Mouse (Mus musculus): ENCODE measurements at regions not wholly inside any gene's neighbourhood (a gene's known extent, or its start where the extent isn't known, plus 50 kb on each side); places are given as distances from the start of the nearest gene placed in this dataset.
"Not testable (repeated sequence)": the region's sequence is repeated elsewhere in the genome, so short reads cannot be mapped to it uniquely, and the experiment has no call there.

GRCm38 (mm10) chr8:28487913-28488312 lies 1040.4 kb downstream of the Poteg start:
- Histone ChIP-seq H3K27ac (ENCODE audit: low read length) (no peak overlapping the region), H3K9me3 (ENCODE audit: control insufficient read depth, low read depth, low read length) (no peaks in the 10 kb centered on the region), H3K4me3 (ENCODE audit: low read depth, low read length) (no peak overlapping the region), H3K4me1 (ENCODE audit: control insufficient read depth, insufficient read depth, low read length) (no peaks in the 10 kb centered on the region), H3K27me3 (ENCODE audit: control insufficient read depth, insufficient read depth, low read length) (no peaks in the 10 kb centered on the region), H3K36me3 (ENCODE audit: control insufficient read depth, insufficient read depth, low read length) (no peaks in the 10 kb centered on the region), H3K4me2 (replicated peaks; ENCODE audit: low read depth, low read length) (no peak overlapping the region), H3K9ac (replicated peaks; ENCODE audit: low read depth, low read length) (no peak overlapping the region)
- ATAC-seq (ENCODE audit: insufficient number of reproducible peaks, insufficient read depth, low FRiP score, low read depth): no peak
- 80% methylated on average over 3 of the region's 3 CpGs for WGBS

- Histone ChIP-seq H3K4me2 (replicated peaks; ENCODE audit: low read depth, low read length) (no peak overlapping the region), H3K9me3 (ENCODE audit: control insufficient read depth, low read depth, low read length) (no peaks in the 10 kb centered on the region), H3K4me1 (ENCODE audit: control insufficient read depth, insufficient read depth, low read length) (no peaks in the 10 kb centered on the region), H3K9ac (replicated peaks; ENCODE audit: low read depth, low read length) (no peak overlapping the region), H3K27me3 (ENCODE audit: control insufficient read depth, insufficient read depth, low read length) (no peaks in the 10 kb centered on the region), H3K4me3 (ENCODE audit: low read depth, low read length) (no peak overlapping the region), H3K36me3 (ENCODE audit: control insufficient read depth, insufficient read depth, low read length) (no peaks in the 10 kb centered on the region), H3K27ac (ENCODE audit: low read length) (no peak overlapping the region)
- 80% methylated on average over 5 of the region's 5 CpGs for WGBS
- no peak for ATAC-seq (ENCODE audit: insufficient number of reproducible peaks, insufficient read depth, low FRiP score, low read depth)
These were observed 1056.2 kb downstream of the Poteg start for GRCm38 (mm10) chr8:28503488-28504319.

- not testable (repeated sequence) for ATAC-seq (ENCODE audit: insufficient number of reproducible peaks, insufficient read depth, low FRiP score, low read depth); H3K4me2 ChIP-seq (replicated peaks; ENCODE audit: low read depth, low read length); H3K27ac ChIP-seq (ENCODE audit: low read length); H3K36me3 ChIP-seq (ENCODE audit: control insufficient read depth, insufficient read depth, low read length); H3K9me3 ChIP-seq (ENCODE audit: control insufficient read depth, low read depth, low read length); H3K4me1 ChIP-seq (ENCODE audit: control insufficient read depth, insufficient read depth, low read length); H3K9ac ChIP-seq (replicated peaks; ENCODE audit: low read depth, low read length); H3K4me3 ChIP-seq (ENCODE audit: low read depth, low read length); H3K27me3 ChIP-seq (ENCODE audit: control insufficient read depth, insufficient read depth, low read length)
- 76% methylated on average over 1 of the region's 1 CpGs for WGBS
These were observed 1076.0 kb downstream of the Poteg start for GRCm38 (mm10) chr8:28523506-28523905.

DNA sequence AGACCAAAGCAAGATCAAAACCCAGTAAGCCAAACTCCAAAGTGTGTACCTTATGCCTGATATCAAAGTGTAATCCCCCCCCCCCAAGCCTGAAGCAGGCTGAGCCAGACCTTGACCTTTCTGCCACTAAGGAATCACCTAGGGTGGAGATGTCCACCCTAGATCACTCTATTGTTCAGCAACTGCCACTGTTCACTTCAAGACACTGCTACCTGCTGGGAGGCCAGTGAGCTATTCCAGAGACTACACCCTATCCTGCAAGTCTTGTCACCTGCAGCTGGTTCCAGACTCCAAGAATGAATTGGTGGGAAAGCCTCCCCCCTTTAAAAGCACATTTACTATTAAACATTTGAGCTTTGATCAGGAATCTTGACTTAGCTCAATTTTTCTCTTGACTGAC lies 1099.8 kb downstream of the Poteg start:
- H3K4me1 ChIP-seq (ENCODE audit: control insufficient read depth, insufficient read depth, low read length): no peaks in the 10 kb centered on the region

GRCm38 (mm10) chr8:28559881-28560280 lies 1112.4 kb downstream of the Poteg start:
- ATAC-seq (ENCODE audit: insufficient number of reproducible peaks, insufficient read depth, low FRiP score, low read depth): no peak
- no peaks in the 10 kb centered on the region for H3K4me1 ChIP-seq (ENCODE audit: control insufficient read depth, insufficient read depth, low read length)
- no peaks in the 10 kb centered on the region for H3K27me3 ChIP-seq (ENCODE audit: control insufficient read depth, insufficient read depth, low read length)
- H3K36me3 ChIP-seq (ENCODE audit: control insufficient read depth, insufficient read depth, low read length): no peaks in the 10 kb centered on the region
- H3K9ac ChIP-seq (replicated peaks; ENCODE audit: low read depth, low read length): no peak overlapping the region
- H3K4me3 ChIP-seq (ENCODE audit: low read depth, low read length): no peak overlapping the region
- H3K27ac ChIP-seq (ENCODE audit: low read length): no peak overlapping the region
- no peak overlapping the region for H3K4me2 ChIP-seq (replicated peaks; ENCODE audit: low read depth, low read length)
- 37% methylated on average over 9 of the region's 9 CpGs for WGBS
- no peaks in the 10 kb centered on the region for H3K9me3 ChIP-seq (ENCODE audit: control insufficient read depth, low read depth, low read length)

More for the DNA sequence above, 1099.8 kb downstream of the Poteg start:
- Histone ChIP-seq H3K9ac (replicated peaks; ENCODE audit: low read depth, low read length) (no peak overlapping the region), H3K9me3 (ENCODE audit: control insufficient read depth, low read depth, low read length) (no peaks in the 10 kb centered on the region), H3K36me3 (ENCODE audit: control insufficient read depth, insufficient read depth, low read length) (no peaks in the 10 kb centered on the region), H3K4me2 (replicated peaks; ENCODE audit: low read depth, low read length) (no peak overlapping the region), H3K4me3 (ENCODE audit: low read depth, low read length) (no peak overlapping the region), H3K27me3 (ENCODE audit: control insufficient read depth, insufficient read depth, low read length) (no peaks in the 10 kb centered on the region), H3K27ac (ENCODE audit: low read length) (no peak overlapping the region)
- ATAC-seq (ENCODE audit: insufficient number of reproducible peaks, insufficient read depth, low FRiP score, low read depth): no peak

- H3K4me2 ChIP-seq (replicated peaks; ENCODE audit: low read depth, low read length): no peak overlapping the region
- no peak for ATAC-seq (ENCODE audit: insufficient number of reproducible peaks, insufficient read depth, low FRiP score, low read depth)
- H3K27me3 ChIP-seq (ENCODE audit: control insufficient read depth, insufficient read depth, low read length): no peaks in the 10 kb centered on the region
- H3K9me3 ChIP-seq (ENCODE audit: control insufficient read depth, low read depth, low read length): no peaks in the 10 kb centered on the region
- H3K4me1 ChIP-seq (ENCODE audit: control insufficient read depth, insufficient read depth, low read length): no peaks in the 10 kb centered on the region
- WGBS: 16% methylated on average over 8 of the region's 8 CpGs
- H3K36me3 ChIP-seq (ENCODE audit: control insufficient read depth, insufficient read depth, low read length): no peaks in the 10 kb centered on the region
- no peak overlapping the region for H3K4me3 ChIP-seq (ENCODE audit: low read depth, low read length)
- no peak overlapping the region for H3K9ac ChIP-seq (replicated peaks; ENCODE audit: low read depth, low read length)
- H3K27ac ChIP-seq (ENCODE audit: low read length): no peak overlapping the region
These were observed 1131.8 kb downstream of the Poteg start for GRCm38 (mm10) chr8:28579250-28579651.

GRCm38 (mm10) chr8:28580821-28581220 lies 1133.4 kb downstream of the Poteg start:
- Histone ChIP-seq H3K4me2 (replicated peaks; ENCODE audit: low read depth, low read length) (no peak overlapping the region), H3K27me3 (ENCODE audit: control insufficient read depth, insufficient read depth, low read length) (no peaks in the 10 kb centered on the region), H3K36me3 (ENCODE audit: control insufficient read depth, insufficient read depth, low read length) (no peaks in the 10 kb centered on the region), H3K4me1 (ENCODE audit: control insufficient read depth, insufficient read depth, low read length) (no peaks in the 10 kb centered on the region), H3K9ac (replicated peaks; ENCODE audit: low read depth, low read length) (no peak overlapping the region), H3K27ac (ENCODE audit: low read length) (no peak overlapping the region), H3K9me3 (ENCODE audit: control insufficient read depth, low read depth, low read length) (no peaks in the 10 kb centered on the region), H3K4me3 (ENCODE audit: low read depth, low read length) (no peak overlapping the region)
- WGBS: 87% methylated on average over 2 of the region's 2 CpGs
- ATAC-seq (ENCODE audit: insufficient number of reproducible peaks, insufficient read depth, low FRiP score, low read depth): no peak

GRCm38 (mm10) chr8:28589999-28590398 lies 1142.5 kb downstream of the Poteg start:
- H3K36me3 ChIP-seq (ENCODE audit: control insufficient read depth, insufficient read depth, low read length): no peaks in the 10 kb centered on the region
- no peak overlapping the region for H3K27ac ChIP-seq (ENCODE audit: low read length)
- H3K4me2 ChIP-seq (replicated peaks; ENCODE audit: low read depth, low read length): no peak overlapping the region
- H3K9me3 ChIP-seq (ENCODE audit: control insufficient read depth, low read depth, low read length): no peaks in the 10 kb centered on the region
- no peak overlapping the region for H3K9ac ChIP-seq (replicated peaks; ENCODE audit: low read depth, low read length)
- no peaks in the 10 kb centered on the region for H3K27me3 ChIP-seq (ENCODE audit: control insufficient read depth, insufficient read depth, low read length)
- ATAC-seq (ENCODE audit: insufficient number of reproducible peaks, insufficient read depth, low FRiP score, low read depth): no peak
- H3K4me3 ChIP-seq (ENCODE audit: low read depth, low read length): no peak overlapping the region
- no peaks in the 10 kb centered on the region for H3K4me1 ChIP-seq (ENCODE audit: control insufficient read depth, insufficient read depth, low read length)

DNA sequence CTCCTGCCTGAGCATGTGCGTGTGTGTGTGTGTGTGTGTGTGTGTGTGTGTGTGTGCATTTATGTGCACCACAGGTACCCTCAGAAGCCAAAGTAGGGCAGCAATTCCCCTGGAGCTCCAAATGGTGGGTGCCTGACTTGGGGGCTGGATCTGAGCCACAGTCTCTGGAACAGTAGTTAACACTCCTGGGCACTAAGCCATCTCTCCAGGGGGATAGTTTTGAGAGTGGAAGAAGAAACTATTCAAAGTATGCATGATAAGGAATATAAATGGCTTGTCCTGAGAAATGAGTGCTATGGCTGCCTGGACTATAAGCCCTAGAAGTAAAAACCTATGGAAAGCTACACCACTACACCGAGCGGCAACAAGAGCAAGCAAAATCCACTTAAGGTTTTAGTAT lies 1145.8 kb downstream of the Poteg start:
- Histone ChIP-seq H3K4me3 (ENCODE audit: low read depth, low read length) (no peak overlapping the region), H3K36me3 (ENCODE audit: control insufficient read depth, insufficient read depth, low read length) (no peaks in the 10 kb centered on the region), H3K9me3 (ENCODE audit: control insufficient read depth, low read depth, low read length) (no peaks in the 10 kb centered on the region), H3K4me2 (replicated peaks; ENCODE audit: low read depth, low read length) (no peak overlapping the region), H3K27ac (ENCODE audit: low read length) (no peak overlapping the region), H3K9ac (replicated peaks; ENCODE audit: low read depth, low read length) (no peak overlapping the region), H3K27me3 (ENCODE audit: control insufficient read depth, insufficient read depth, low read length) (no peaks in the 10 kb centered on the region), H3K4me1 (ENCODE audit: control insufficient read depth, insufficient read depth, low read length) (no peaks in the 10 kb centered on the region)
- ATAC-seq (ENCODE audit: insufficient number of reproducible peaks, insufficient read depth, low FRiP score, low read depth): no peak
- 84% methylated on average over 3 of the region's 3 CpGs for WGBS

Measured in stomach, embryonic 14.5 days (tissue).